In genomic region chr7:84806159-84806558, GRCm38 (mm10) we compare ENCODE assay signal across 27 mouse cellular contexts. TPM values are rescaled to one million over a fixed set of nuclear protein-coding genes. Genes with fewer than 3 reads are reported as not detected.
DNase-seq lines count a peak whose midpoint lies in the region; ATAC-seq and TF ChIP-seq lines count a peak whose summit lies in the region.
"Had no signal": no experiment of that assay in that cellular context is flagged by ENCODE, and none has a peak within 500 bp of the region (broad histone marks: within the 10 kb centered on the region; RNA-seq: fewer than 3 reads in every experiment).

No protein-coding gene starts in this region.

- 0 out of 2 replicates have a peak, but pooled peaks have one; percentile 27 for ATAC-seq in heart, embryonic 15.5 days (replicated peaks; ENCODE audit: insufficient number of reproducible peaks, insufficient read depth, low FRiP score, low read depth)
- no peak for ATAC-seq in heart, embryonic 11.5 days (replicated peaks; ENCODE audit: insufficient number of reproducible peaks, low FRiP score, low TSS enrichment)
- 0 out of 2 replicates have a peak, but pooled peaks have one; percentile 19 for ATAC-seq in hindbrain, embryonic 15.5 days (ENCODE audit: low FRiP score, low read depth)
- no peak for ATAC-seq in hindbrain, embryonic 16.5 days
- ATAC-seq: activated CD4-positive, CD25-positive, alpha-beta regulatory T cell, adult 4 months; CD4-positive, CD25-positive, alpha-beta regulatory T cell, adult 4 months; forebrain, embryonic 13.5 days; forebrain, embryonic 15.5 days; forebrain, postnatal 0 days had no signal

- no peak for TF ChIP-seq RAD21 in CH12.LX (IDR thresholded peaks at IDR 0.05; ENCODE audit: low read depth, low read length)

- no peak overlapping the region for H3K27ac ChIP-seq in heart, embryonic 15.5 days
- no peak overlapping the region for H3K27ac ChIP-seq in heart, embryonic 11.5 days (ENCODE audit: low read depth, low read length)
- no peak overlapping the region for H3K27ac ChIP-seq in hindbrain, embryonic 15.5 days (replicated peaks)
- no peak overlapping the region for H3K27ac ChIP-seq in hindbrain, embryonic 16.5 days (ENCODE audit: low read depth, low read length)
- no peak overlapping the region for H3K27ac ChIP-seq in CH12.LX (ENCODE audit: insufficient read depth, low read depth)
- H3K27ac ChIP-seq: embryonic facial prominence, embryonic 10.5 days; embryonic facial prominence, embryonic 12.5 days; forebrain, embryonic 13.5 days; forebrain, embryonic 15.5 days had no signal

- no peaks in the 10 kb centered on the region for H3K4me1 ChIP-seq in heart, embryonic 15.5 days (replicated peaks)
- H3K4me1 ChIP-seq in heart, embryonic 11.5 days (ENCODE audit: control insufficient read depth, insufficient read depth, low read length), result no peaks in the 10 kb centered on the region
- H3K4me1 ChIP-seq in hindbrain, embryonic 15.5 days (replicated peaks), result no peaks in the 10 kb centered on the region
- H3K4me1 ChIP-seq in hindbrain, embryonic 16.5 days (ENCODE audit: control insufficient read depth, insufficient read depth, low read depth, low read length), result no peaks in the 10 kb centered on the region
- no peaks in the 10 kb centered on the region; a peak in 1 of 4 replicates for H3K4me1 ChIP-seq in CH12.LX (ENCODE audit: control insufficient read depth in 1 of 2, insufficient read depth in 2 of 2)
- H3K4me1 ChIP-seq: embryonic facial prominence, embryonic 10.5 days; embryonic facial prominence, embryonic 12.5 days; forebrain, embryonic 13.5 days; forebrain, embryonic 15.5 days had no signal

- H3K79me2 ChIP-seq in CH12.LX (replicated peaks; ENCODE audit: control insufficient read depth, extremely low read depth, insufficient read depth, poor library complexity, severe bottlenecking), result no peaks in the 10 kb centered on the region

- no peak overlapping the region for H3K4me3 ChIP-seq in heart, embryonic 15.5 days
- no peak overlapping the region for H3K4me3 ChIP-seq in heart, embryonic 11.5 days (ENCODE audit: low read depth, low read length)
- no peak overlapping the region for H3K4me3 ChIP-seq in hindbrain, embryonic 15.5 days
- H3K4me3 ChIP-seq in hindbrain, embryonic 16.5 days (ENCODE audit: low read length), result no peak overlapping the region
- H3K4me3 ChIP-seq in CH12.LX (replicated peaks in 1 of 3; ENCODE audit: low read depth in 2 of 3, low read length in 2 of 3, poor library complexity in 1 of 3), result no peak overlapping the region
- H3K4me3 ChIP-seq: embryonic facial prominence, embryonic 10.5 days; embryonic facial prominence, embryonic 12.5 days; forebrain, embryonic 13.5 days; forebrain, embryonic 15.5 days had no signal

- dilution Hi-C loops in CH12.LX (cut with MboI; ENCODE audit: extremely low pct_ligation_motif_present, extremely low pct_unique_long_range_greater_than_20kb, low sequenced_read_pairs), result no loop called here

- H3K36me3 ChIP-seq in heart, embryonic 15.5 days, result no peaks in the 10 kb centered on the region
- H3K36me3 ChIP-seq in heart, embryonic 11.5 days (ENCODE audit: control insufficient read depth, insufficient read depth, low read length), result no peaks in the 10 kb centered on the region
- H3K36me3 ChIP-seq in hindbrain, embryonic 15.5 days, result no peaks in the 10 kb centered on the region
- no peaks in the 10 kb centered on the region for H3K36me3 ChIP-seq in hindbrain, embryonic 16.5 days (ENCODE audit: control insufficient read depth, insufficient read depth, low read length)
- no peaks in the 10 kb centered on the region for H3K36me3 ChIP-seq in CH12.LX (replicated peaks in 1 of 2; ENCODE audit: control insufficient read depth in 1 of 2, insufficient read depth in 1 of 2, low read length in 1 of 2)
- H3K36me3 ChIP-seq: embryonic facial prominence, embryonic 10.5 days; embryonic facial prominence, embryonic 12.5 days; forebrain, embryonic 15.5 days; G1E had no signal

- WGBS in heart, embryonic 15.5 days, result 65% methylated on average over 4 of the region's 4 CpGs
- WGBS in heart, embryonic 11.5 days (ENCODE audit: insufficient replicate concordance), result 81% methylated on average over 4 of the region's 4 CpGs
- WGBS in hindbrain, embryonic 15.5 days, result 89% methylated on average over 4 of the region's 4 CpGs
- WGBS in hindbrain, embryonic 16.5 days, result 83% methylated on average over 4 of the region's 4 CpGs

- peaks cover under 1% of the 10 kb centered on the region; the same call in 1 of the 2 replicates for H3K27me3 ChIP-seq in heart, embryonic 15.5 days
- H3K27me3 ChIP-seq in heart, embryonic 11.5 days (ENCODE audit: control insufficient read depth, insufficient read depth, low read length), result no peaks in the 10 kb centered on the region
- no peaks in the 10 kb centered on the region for H3K27me3 ChIP-seq in hindbrain, embryonic 15.5 days
- H3K27me3 ChIP-seq in hindbrain, embryonic 16.5 days (replicated peaks; ENCODE audit: control insufficient read depth, insufficient read depth, low read length), result no peaks in the 10 kb centered on the region
- no peaks in the 10 kb centered on the region for H3K27me3 ChIP-seq in CH12.LX (replicated peaks)
- H3K27me3 ChIP-seq: forebrain, embryonic 13.5 days; forebrain, embryonic 15.5 days; Patski had no signal

- TF ChIP-seq EP300 in CH12.LX (IDR thresholded peaks at IDR 0.05; ENCODE audit: low read length), result no peak

- TF ChIP-seq POLR2A in CH12.LX (IDR thresholded peaks at IDR 0.05; ENCODE audit: low read depth, low read length), result no peak

- H3K9ac ChIP-seq in heart, embryonic 15.5 days, result no peak overlapping the region
- H3K9ac ChIP-seq in heart, embryonic 11.5 days (ENCODE audit: low read depth, low read length), result no peak overlapping the region
- no peak overlapping the region for H3K9ac ChIP-seq in hindbrain, embryonic 15.5 days
- no peak overlapping the region for H3K9ac ChIP-seq in hindbrain, embryonic 16.5 days (ENCODE audit: low read depth, low read length)
- H3K9ac ChIP-seq in CH12.LX (ENCODE audit: insufficient read depth, low read depth), result no peak overlapping the region
- H3K9ac ChIP-seq: embryonic facial prominence, embryonic 12.5 days; forebrain, embryonic 13.5 days; forebrain, embryonic 15.5 days; forebrain, postnatal 0 days had no signal

- DNase-seq in CH12.LX (ENCODE audit: extremely low read depth), result no peak
- no peak for DNase-seq in urinary bladder, postnatal 36 days (ENCODE audit: low spot score in 2 of 2)
- DNase-seq: adrenal gland, adult 8-10 months; adrenal gland, postnatal 14 days; adrenal gland, postnatal 36 days; B cell, adult 2 months; cerebellum, adult 11-12 months; cerebellum, adult 2 months; cerebellum, adult 9-10 months; cerebellum, postnatal 10 days; cerebellum, postnatal 25 days; forebrain, postnatal 0 days had no signal

- no peaks in the 10 kb centered on the region for H3K9me3 ChIP-seq in heart, embryonic 15.5 days (replicated peaks)
- no peaks in the 10 kb centered on the region for H3K9me3 ChIP-seq in heart, embryonic 11.5 days (replicated peaks; ENCODE audit: control insufficient read depth, low read length)
- H3K9me3 ChIP-seq in hindbrain, embryonic 15.5 days, result no peaks in the 10 kb centered on the region
- no peaks in the 10 kb centered on the region for H3K9me3 ChIP-seq in hindbrain, embryonic 16.5 days (ENCODE audit: control insufficient read depth, low read length)
- no peaks in the 10 kb centered on the region for H3K9me3 ChIP-seq in CH12.LX (replicated peaks; ENCODE audit: low read length)
- H3K9me3 ChIP-seq: embryonic facial prominence, embryonic 10.5 days; embryonic facial prominence, embryonic 12.5 days; forebrain, embryonic 13.5 days; forebrain, embryonic 15.5 days; G1E had no signal

- in situ Hi-C loops in CH12.LX (cut with MboI; ENCODE audit: low pct_ligation_motif_present, low pct_unique_long_range_greater_than_20kb, low sequenced_read_pairs), result no loop called here

- TF ChIP-seq CTCF in CH12.LX (conservative IDR thresholded peaks at IDR 0.05 in 1 of 2, IDR thresholded peaks at IDR 0.05 in 1 of 2; ENCODE audit: low read depth in 2 of 2, low read length in 2 of 2), result no peak

- H3K4me2 ChIP-seq in heart, embryonic 15.5 days, result no peak overlapping the region
- no peak overlapping the region for H3K4me2 ChIP-seq in heart, embryonic 11.5 days
- no peak overlapping the region for H3K4me2 ChIP-seq in hindbrain, embryonic 15.5 days
- H3K4me2 ChIP-seq in hindbrain, embryonic 16.5 days (ENCODE audit: low read length), result no peak overlapping the region
- no peak overlapping the region for H3K4me2 ChIP-seq in CH12.LX (ENCODE audit: insufficient read depth, low read depth, poor library complexity, severe bottlenecking)
- H3K4me2 ChIP-seq: embryonic facial prominence, embryonic 12.5 days; forebrain, embryonic 13.5 days; forebrain, embryonic 15.5 days had no signal

TF ChIP-seq in CH12.LX, 34 proteins besides CTCF, POLR2A, EP300 and RAD21:
- no peak for TF ChIP-seq GABPA (IDR thresholded peaks at IDR 0.05; ENCODE audit: insufficient replicate concordance, low read depth, low read length)
- no peak for TF ChIP-seq POLR2AphosphoS2 (IDR thresholded peaks at IDR 0.05; ENCODE audit: low read depth, low read length)
- peak; percentile 82 for TF ChIP-seq MAFK (IDR thresholded peaks at IDR 0.05; ENCODE audit: insufficient replicate concordance, low read length)
- TF ChIP-seq NELFE (IDR thresholded peaks at IDR 0.05; ENCODE audit: low read depth, low read length), result no peak
- TF ChIP-seq ZNF384 (IDR thresholded peaks at IDR 0.05; ENCODE audit: low read depth, low read length), result no peak
- no peak for TF ChIP-seq USF1 (IDR thresholded peaks at IDR 0.05; ENCODE audit: low read depth, low read length)
- TF ChIP-seq MAX (IDR thresholded peaks at IDR 0.05; ENCODE audit: low read length), result no peak

RNA-seq across cellular contexts. Expression of gene Olfr291, which starts 47.2 kb away (rescaled TPM):
- polyA plus RNA-seq in heart, embryonic 15.5 days (2015; fragmentation: Nextera tagmentation; extraction: Ambion mirVana), result not detected in 2 replicates
- polyA plus RNA-seq in heart, embryonic 11.5 days (2014; fragmentation: Nextera tagmentation; extraction: Ambion mirVana), result not detected in 2 replicates
- not detected in 2 replicates for polyA plus RNA-seq in hindbrain, embryonic 15.5 days (2015; fragmentation: Nextera tagmentation; extraction: Ambion mirVana)
- not detected in 2 replicates for polyA plus RNA-seq in hindbrain, embryonic 16.5 days (2015; fragmentation: Nextera tagmentation; extraction: Ambion mirVana)
- not detected in 2 replicates for total RNA-seq in CH12.LX (2012; rRNA removed)
- not detected in 2 replicates for total RNA-seq in CH12.LX (2014; rRNA removed)
- not detected in 2 replicates for polyA plus RNA-seq in CH12.LX (2012; ENCODE audit: insufficient read length, low read depth)
- total RNA-seq: adrenal gland, adult 18-20 months; adrenal gland, adult 8-10 months; adrenal gland, postnatal 14 days; adrenal gland, postnatal 36 days; forebrain, postnatal 0 days had no signal
- polyA plus RNA-seq: activated CD4-positive, CD25-positive, alpha-beta regulatory T cell, adult 4 months; CD4-positive, CD25-positive, alpha-beta regulatory T cell, adult 4 months; cerebellum, adult 2 months; cortical plate, adult 2 months; embryonic facial prominence, embryonic 10.5 days; embryonic facial prominence, embryonic 12.5 days; forebrain, embryonic 11.5 days; forebrain, embryonic 13.5 days; forebrain, embryonic 15.5 days; forebrain, postnatal 0 days; G1E; Patski had no signal

Comparison
In these comparisons a context has a peak if more than half of its experiments do, and no peak if none do; other contexts are left out.
1. ATAC-seq: peak in heart, embryonic 15.5 days (single experiment) and hindbrain, embryonic 15.5 days (single experiment); none in heart, embryonic 11.5 days (single experiment) and hindbrain, embryonic 16.5 days (single experiment).